Mouse (Mus musculus): ENCODE results near the gene D930007J09Rik. TPM values are rescaled to one million over a fixed set of nuclear protein-coding genes. Genes with fewer than 3 reads are reported as not detected.
A peak's percentile ranks its signal among the peaks of the same experiment; 100 is the strongest.

Gene D930007J09Rik
- polyA plus RNA-seq, 1 experiment from 2014 or later = not detected

DNA sequence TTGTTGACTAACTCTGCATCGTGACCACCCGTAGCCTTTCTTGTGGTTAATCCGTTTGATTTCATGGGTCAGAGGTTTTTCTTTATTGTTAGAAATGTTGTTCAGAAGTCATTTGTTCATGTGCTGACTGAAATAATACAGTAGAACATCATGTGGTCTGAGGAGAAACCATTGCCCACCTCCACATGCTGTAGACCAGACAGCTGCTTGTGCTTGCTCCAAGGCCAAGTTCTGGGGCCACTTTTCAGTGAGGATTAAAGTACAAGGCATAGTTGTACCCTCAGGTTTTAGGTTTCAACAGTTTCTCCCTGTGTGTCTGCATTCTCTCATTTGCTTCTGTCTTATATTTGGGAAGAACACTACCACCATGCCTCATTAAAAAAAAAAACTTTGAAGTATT lies 5.0 kb upstream of the D930007J09Rik start:
- Histone ChIP-seq H3K9ac (no peak overlapping the region), H3K9me3 (replicated peaks) (no peaks in the 10 kb centered on the region), H3K4me2 (no peak overlapping the region), H3K36me3 (peaks cover 34% of the 10 kb centered on the region), H3K27ac (no peak overlapping the region), H3K4me1 (replicated peaks) (peaks cover 29% of the 10 kb centered on the region), H3K4me3 (no peak overlapping the region), H3K27me3 (no peaks in the 10 kb centered on the region)
- no peak for ATAC-seq (replicated peaks; ENCODE audit: insufficient number of reproducible peaks, insufficient read depth, low FRiP score, low read depth)
- 89% methylated on average over 3 of the region's 3 CpGs for WGBS

DNA sequence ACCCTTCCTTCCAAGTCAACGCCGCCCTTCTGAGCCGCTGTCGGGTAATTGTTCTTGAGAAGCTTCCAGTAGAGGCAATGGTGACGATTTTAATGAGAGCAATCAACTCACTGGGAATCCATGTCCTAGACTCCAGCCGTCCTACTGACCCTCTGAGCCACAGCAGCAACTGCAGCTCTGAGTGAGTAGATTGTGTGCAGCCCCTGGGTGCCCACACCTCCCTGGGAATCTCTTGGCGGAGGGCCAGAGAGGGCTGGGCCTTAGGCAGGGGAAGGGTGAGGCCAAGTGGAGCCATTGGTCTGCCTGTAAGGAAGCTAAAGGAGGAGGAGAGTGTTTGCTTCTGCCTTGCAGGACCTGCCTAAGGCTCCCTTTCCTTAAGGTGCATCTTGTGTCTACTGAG lies 4.2 kb upstream of the D930007J09Rik start:
- ATAC-seq (replicated peaks; ENCODE audit: insufficient number of reproducible peaks, insufficient read depth, low FRiP score, low read depth) = peak; percentile 48; the same call in 1 of the 2 replicates
- H3K9me3 ChIP-seq (replicated peaks) = no peaks in the 10 kb centered on the region
- no peak overlapping the region for H3K9ac ChIP-seq
- WGBS = 56% methylated on average over 7 of the region's 7 CpGs
- no peaks in the 10 kb centered on the region for H3K27me3 ChIP-seq
- no peak overlapping the region for H3K27ac ChIP-seq
- H3K4me2 ChIP-seq = no peak overlapping the region
- H3K36me3 ChIP-seq = peaks cover 34% of the 10 kb centered on the region
- H3K4me1 ChIP-seq (replicated peaks) = peaks cover 28% of the 10 kb centered on the region
- no peak overlapping the region for H3K4me3 ChIP-seq

- WGBS = 63% methylated on average over 4 of the region's 4 CpGs
- H3K4me2 ChIP-seq = peak overlapping the region; percentile 75
- peak overlapping the region; percentile 79 for H3K9ac ChIP-seq
- H3K27ac ChIP-seq = peak overlapping the region; percentile 43; the same call in 1 of the 2 replicates
- ATAC-seq (replicated peaks; ENCODE audit: insufficient number of reproducible peaks, insufficient read depth, low FRiP score, low read depth) = no peak
- H3K27me3 ChIP-seq = no peaks in the 10 kb centered on the region
- H3K4me3 ChIP-seq = peak overlapping the region; percentile 92
- peaks cover 32% of the 10 kb centered on the region for H3K4me1 ChIP-seq (replicated peaks)
- peaks cover 26% of the 10 kb centered on the region for H3K36me3 ChIP-seq
- H3K9me3 ChIP-seq (replicated peaks) = no peaks in the 10 kb centered on the region
Measured at GRCm38 (mm10) chr13:32803701-32804345, 1.2 kb upstream of the D930007J09Rik start.

GRCm38 (mm10) chr13:32801693-32802221 lies 892 bp downstream of the D930007J09Rik start, which contains the start of gene Wrnip1:
TSS of gene Wrnip1 (plus strand) at chr13:32802038.
- no peaks in the 10 kb centered on the region for H3K9me3 ChIP-seq (replicated peaks)
- WGBS = under 1% methylated on average over 51 of the region's 51 CpGs
- ATAC-seq (replicated peaks; ENCODE audit: insufficient number of reproducible peaks, insufficient read depth, low FRiP score, low read depth) = peak; percentile 96

DNA sequence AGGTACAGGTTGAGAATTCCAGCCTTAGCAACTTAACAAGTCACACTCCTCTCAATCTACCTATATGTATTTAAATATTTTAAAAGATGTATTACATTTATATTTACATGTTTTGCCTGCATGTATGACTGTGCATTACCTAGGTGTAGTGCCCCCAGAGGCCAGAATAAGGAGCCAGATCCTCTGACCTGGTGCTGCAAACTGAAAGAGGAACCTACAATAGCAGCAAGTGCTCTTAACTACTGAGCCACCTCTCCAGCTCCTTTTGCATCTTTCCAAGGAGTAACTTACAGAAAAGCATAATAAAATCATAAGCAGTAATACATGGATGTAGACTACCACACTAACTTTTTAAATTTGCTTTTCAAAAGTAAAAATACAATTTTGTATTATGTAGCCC lies 1.8 kb downstream of the D930007J09Rik start:
- no peak for ATAC-seq (replicated peaks; ENCODE audit: insufficient number of reproducible peaks, insufficient read depth, low FRiP score, low read depth)
- Histone ChIP-seq H3K4me2 (peak overlapping the region; percentile 75), H3K36me3 (0 out of 2 replicates have a peak, but pooled peaks cover 4% of the 10 kb centered on the region), H3K9ac (no peak overlapping the region), H3K27ac (no peak overlapping the region), H3K4me1 (replicated peaks) (peaks cover 28% of the 10 kb centered on the region), H3K4me3 (peak overlapping the region; percentile 92), H3K9me3 (replicated peaks) (no peaks in the 10 kb centered on the region), H3K27me3 (no peaks in the 10 kb centered on the region)

More at GRCm38 (mm10) chr13:32801693-32802221, 892 bp downstream of the D930007J09Rik start, which contains the start of gene Wrnip1:
- Histone ChIP-seq H3K4me3 (peak within 1 kb of the TSS; percentile 92), H3K36me3 (peaks cover 9% of the 10 kb centered on the region), H3K4me2 (peak within 1 kb of the TSS; percentile 75), H3K27ac (peak within 1 kb of the TSS; percentile 83), H3K27me3 (no peaks in the 10 kb centered on the region), H3K9ac (peak within 1 kb of the TSS; percentile 79), H3K4me1 (replicated peaks) (peaks cover 28% of the 10 kb centered on the region)

- Histone ChIP-seq H3K27me3 (no peaks in the 10 kb centered on the region), H3K27ac (no peak overlapping the region), H3K4me2 (no peak overlapping the region), H3K4me3 (no peak overlapping the region), H3K9ac (no peak overlapping the region), H3K36me3 (no peaks in the 10 kb centered on the region), H3K9me3 (replicated peaks) (no peaks in the 10 kb centered on the region), H3K4me1 (replicated peaks) (peaks cover 24% of the 10 kb centered on the region)
- 49% methylated on average over 2 of the region's 2 CpGs for WGBS
- ATAC-seq (replicated peaks; ENCODE audit: insufficient number of reproducible peaks, insufficient read depth, low FRiP score, low read depth) = no peak
Measured at GRCm38 (mm10) chr13:32799131-32799530, 3.5 kb downstream of the D930007J09Rik start.

DNA sequence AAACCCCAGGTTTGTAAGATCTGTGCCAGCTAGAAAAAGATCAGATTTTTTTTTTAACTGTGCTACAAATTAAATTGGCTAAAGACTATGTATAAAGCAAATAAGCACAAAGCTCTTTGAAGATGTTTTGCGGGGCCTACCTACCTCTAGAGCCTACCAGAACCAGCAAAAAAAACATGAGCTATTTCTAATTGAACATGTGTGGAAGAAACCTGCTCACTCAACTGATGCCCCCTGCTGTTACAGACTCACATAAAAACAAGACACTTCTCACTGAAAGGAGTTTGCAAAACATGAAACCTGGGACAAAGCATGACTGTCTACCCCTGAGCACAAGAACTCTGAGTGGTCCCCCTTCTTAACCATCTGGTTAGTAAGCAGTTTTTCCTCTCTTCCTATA lies 5.6 kb downstream of the D930007J09Rik start:
- Histone ChIP-seq H3K36me3 (no peaks in the 10 kb centered on the region), H3K27ac (no peak overlapping the region), H3K27me3 (no peaks in the 10 kb centered on the region), H3K9me3 (replicated peaks) (no peaks in the 10 kb centered on the region), H3K4me3 (no peak overlapping the region), H3K4me1 (replicated peaks) (peaks cover 10% of the 10 kb centered on the region), H3K9ac (no peak overlapping the region), H3K4me2 (no peak overlapping the region)
- WGBS = 74% methylated on average over 1 of the region's 1 CpGs
- ATAC-seq (replicated peaks; ENCODE audit: insufficient number of reproducible peaks, insufficient read depth, low FRiP score, low read depth) = no peak

DNA sequence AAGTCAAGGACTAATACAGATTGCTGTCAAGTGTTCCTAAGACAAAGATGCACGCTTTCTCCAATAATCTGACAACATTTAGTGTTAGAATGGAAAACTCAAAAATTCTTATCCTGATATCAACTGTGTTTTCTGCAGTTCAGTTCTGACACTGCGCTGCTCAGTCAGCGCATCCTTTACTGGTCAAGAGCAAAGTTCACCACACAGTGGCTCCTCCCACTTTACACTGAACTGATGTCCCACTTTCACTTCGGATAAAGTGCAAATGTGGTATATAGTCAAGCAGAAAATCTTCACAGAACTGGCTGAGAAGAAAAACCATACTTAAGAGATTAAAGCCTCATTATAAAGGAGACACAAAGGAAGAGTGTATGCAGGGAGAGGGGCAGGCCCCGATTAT lies 7.5 kb downstream of the D930007J09Rik start:
- Histone ChIP-seq H3K36me3 (no peaks in the 10 kb centered on the region), H3K27ac (no peak overlapping the region), H3K4me1 (replicated peaks) (peaks cover 6% of the 10 kb centered on the region; the same call in 1 of the 2 replicates), H3K9me3 (replicated peaks) (no peaks in the 10 kb centered on the region), H3K9ac (no peak overlapping the region), H3K4me2 (no peak overlapping the region), H3K27me3 (no peaks in the 10 kb centered on the region), H3K4me3 (no peak overlapping the region)
- no peak for ATAC-seq (replicated peaks; ENCODE audit: insufficient number of reproducible peaks, insufficient read depth, low FRiP score, low read depth)
- WGBS = 85% methylated on average over 5 of the region's 5 CpGs

DNA sequence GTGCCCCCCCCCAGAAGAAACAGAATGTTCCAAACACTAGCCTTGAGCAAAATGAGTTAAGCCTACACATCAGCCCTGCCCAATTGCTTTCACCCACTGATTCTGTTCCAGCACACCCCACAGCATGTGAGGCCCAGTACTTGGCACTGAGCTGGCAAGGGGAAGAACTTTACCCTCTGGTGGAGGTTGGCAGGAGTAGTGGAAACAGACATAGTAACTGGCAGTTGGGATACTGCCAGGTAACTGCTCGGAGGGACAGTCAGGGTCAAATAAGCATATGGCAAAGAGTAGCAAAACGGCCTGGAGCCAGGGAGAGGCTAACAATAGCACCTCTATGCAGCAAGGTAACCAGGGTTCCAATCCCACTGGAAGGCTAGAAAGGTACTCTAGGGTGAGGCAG lies 8.0 kb downstream of the D930007J09Rik start:
- Histone ChIP-seq H3K27me3 (no peaks in the 10 kb centered on the region), H3K9ac (no peak overlapping the region), H3K4me2 (no peak overlapping the region), H3K4me1 (replicated peaks) (peaks cover 6% of the 10 kb centered on the region; the same call in 1 of the 2 replicates), H3K27ac (peak overlapping the region; percentile 18; the same call in 1 of the 2 replicates), H3K4me3 (no peak overlapping the region), H3K36me3 (no peaks in the 10 kb centered on the region), H3K9me3 (replicated peaks) (no peaks in the 10 kb centered on the region)
- 26% methylated on average over 2 of the region's 2 CpGs for WGBS
- peak; percentile 70 for ATAC-seq (replicated peaks; ENCODE audit: insufficient number of reproducible peaks, insufficient read depth, low FRiP score, low read depth)

- peaks cover 4% of the 10 kb centered on the region; the same call in 1 of the 2 replicates for H3K4me1 ChIP-seq (replicated peaks)
- no peak overlapping the region for H3K4me3 ChIP-seq
- H3K36me3 ChIP-seq = no peaks in the 10 kb centered on the region
- no peaks in the 10 kb centered on the region for H3K9me3 ChIP-seq (replicated peaks)
- 80% methylated on average over 4 of the region's 4 CpGs for WGBS
- no peak overlapping the region for H3K9ac ChIP-seq
- no peak overlapping the region for H3K27ac ChIP-seq
- H3K4me2 ChIP-seq = no peak overlapping the region
- no peaks in the 10 kb centered on the region for H3K27me3 ChIP-seq
- no peak for ATAC-seq (replicated peaks; ENCODE audit: insufficient number of reproducible peaks, insufficient read depth, low FRiP score, low read depth)
Measured at GRCm38 (mm10) chr13:32789781-32790180, 12.9 kb downstream of the D930007J09Rik start.

GRCm38 (mm10) chr13:32787584-32787983 lies 15.1 kb downstream of the D930007J09Rik start:
- no peak overlapping the region for H3K27ac ChIP-seq
- no peaks in the 10 kb centered on the region for H3K27me3 ChIP-seq
- H3K36me3 ChIP-seq = no peaks in the 10 kb centered on the region
- no peak overlapping the region for H3K4me3 ChIP-seq
- H3K9me3 ChIP-seq (replicated peaks) = no peaks in the 10 kb centered on the region
- no peak for ATAC-seq (replicated peaks; ENCODE audit: insufficient number of reproducible peaks, insufficient read depth, low FRiP score, low read depth)
- WGBS = 60% methylated on average over 2 of the region's 2 CpGs
- no peak overlapping the region for H3K4me2 ChIP-seq
- no peak overlapping the region for H3K9ac ChIP-seq
- H3K4me1 ChIP-seq (replicated peaks) = no peaks in the 10 kb centered on the region

GRCm38 (mm10) chr13:32783816-32784215 lies 18.8 kb downstream of the D930007J09Rik start, which contains the start of gene Mylk4:
TSS of gene Mylk4 (minus strand) at chr13:32783954.
- no peak within 1 kb of the TSS for H3K9ac ChIP-seq
- no peak for ATAC-seq (replicated peaks; ENCODE audit: insufficient number of reproducible peaks, insufficient read depth, low FRiP score, low read depth)
- H3K27me3 ChIP-seq = no peaks in the 10 kb centered on the region
- H3K27ac ChIP-seq = no peak within 1 kb of the TSS
- H3K4me2 ChIP-seq = no peak within 1 kb of the TSS
- no peaks in the 10 kb centered on the region for H3K4me1 ChIP-seq (replicated peaks)
- no peaks in the 10 kb centered on the region for H3K9me3 ChIP-seq (replicated peaks)
- no peaks in the 10 kb centered on the region for H3K36me3 ChIP-seq
- H3K4me3 ChIP-seq = no peak within 1 kb of the TSS
- WGBS = 73% methylated on average over 8 of the region's 8 CpGs
